Mouse (Mus musculus): ENCODE measurements around the gene Psg19. TPM values are rescaled to one million over a fixed set of nuclear protein-coding genes. Genes with fewer than 3 reads are reported as not detected.

The Psg19 gene
- polyA plus RNA-seq, 1 experiment from 2014 or later, result not detected

Other genes with a start within 250 kb of the Psg19 start
- gene Psg27, start 231.2 kb downstream of the Psg19 start, polyA plus RNA-seq (2015; fragmentation: Nextera tagmentation; extraction: Ambion mirVana), result not detected in 2 replicates
- gene Psg23, start 182.0 kb downstream of the Psg19 start, polyA plus RNA-seq (2015; fragmentation: Nextera tagmentation; extraction: Ambion mirVana), result not detected in 2 replicates
- not detected in 2 replicates for gene Psg21, start 141.8 kb downstream of the Psg19 start, polyA plus RNA-seq (2015; fragmentation: Nextera tagmentation; extraction: Ambion mirVana)
- gene Psg20, start 112.3 kb downstream of the Psg19 start, polyA plus RNA-seq (2015; fragmentation: Nextera tagmentation; extraction: Ambion mirVana), result not detected in 2 replicates
- gene Psg22, start 80.4 kb downstream of the Psg19 start, polyA plus RNA-seq (2015; fragmentation: Nextera tagmentation; extraction: Ambion mirVana), result not detected in 2 replicates
- not detected in 2 replicates for gene Psg17, start 23.1 kb upstream of the Psg19 start, polyA plus RNA-seq (2015; fragmentation: Nextera tagmentation; extraction: Ambion mirVana)
- gene Mill2, start 41.4 kb upstream of the Psg19 start, polyA plus RNA-seq (2015; fragmentation: Nextera tagmentation; extraction: Ambion mirVana), result 0.45 and 0.53 TPM in 2 replicates
- 13.7 TPM in 2 replicates for gene Pglyrp1, start 72.8 kb upstream of the Psg19 start, polyA plus RNA-seq (2015; fragmentation: Nextera tagmentation; extraction: Ambion mirVana)
- 23.5 and 23.6 TPM in 2 replicates for gene Ccdc61, start 111.9 kb upstream of the Psg19 start, polyA plus RNA-seq (2015; fragmentation: Nextera tagmentation; extraction: Ambion mirVana)
- 14.9 and 15.8 TPM in 2 replicates for gene Nova2, start 127.4 kb upstream of the Psg19 start, polyA plus RNA-seq (2015; fragmentation: Nextera tagmentation; extraction: Ambion mirVana)
- gene Nanos2, start 188.9 kb upstream of the Psg19 start, polyA plus RNA-seq (2015; fragmentation: Nextera tagmentation; extraction: Ambion mirVana), result 0.75 and 1.1 TPM in 2 replicates
- gene Mypop, start 192.7 kb upstream of the Psg19 start, polyA plus RNA-seq (2015; fragmentation: Nextera tagmentation; extraction: Ambion mirVana), result 4.8 and 5.2 TPM in 2 replicates
- gene Irf2bp1, start 205.5 kb upstream of the Psg19 start, polyA plus RNA-seq (2015; fragmentation: Nextera tagmentation; extraction: Ambion mirVana), result 23.4 and 24.6 TPM in 2 replicates
- not detected in 2 replicates for gene Foxa3, start 225.0 kb upstream of the Psg19 start, polyA plus RNA-seq (2015; fragmentation: Nextera tagmentation; extraction: Ambion mirVana)
- gene Sympk, start 225.9 kb upstream of the Psg19 start, polyA plus RNA-seq (2015; fragmentation: Nextera tagmentation; extraction: Ambion mirVana), result 29.7 and 30.1 TPM in 2 replicates